Mouse (Mus musculus) lung, postnatal 14 days (tissue): ENCODE measurements at regions not wholly inside any gene's neighbourhood (a gene's known extent, or its start where the extent isn't known, plus 50 kb on each side); places are given as distances from the start of the nearest gene placed in this dataset.

Experiments used
- DNase-seq: peaks from one replicate; pipeline ENCODE4 v3.0.0; 2021

GRCm38 (mm10) chr9:47280146-47280545, 249.8 kb upstream of the Cadm1 start:
- peak; percentile 17 for DNase-seq

- no peak for DNase-seq
These were observed 249.4 kb upstream of the Cadm1 start for GRCm38 (mm10) chr9:47280598-47280997.

GRCm38 (mm10) chr9:47283746-47284455, 246.1 kb upstream of the Cadm1 start:
- peak; percentile 20 for DNase-seq

GRCm38 (mm10) chr9:47286930-47287722, 242.8 kb upstream of the Cadm1 start:
- no peak for DNase-seq

- no peak for DNase-seq
These were observed 241.3 kb upstream of the Cadm1 start for GRCm38 (mm10) chr9:47288587-47289199.

- DNase-seq = no peak
These were observed 229.3 kb upstream of the Cadm1 start for GRCm38 (mm10) chr9:47300633-47301032.

- DNase-seq = no peak
These were observed 222.7 kb upstream of the Cadm1 start for GRCm38 (mm10) chr9:47307125-47307751.

- peak; percentile 43 for DNase-seq
These were observed 222.0 kb upstream of the Cadm1 start for GRCm38 (mm10) chr9:47307752-47308500.

GRCm38 (mm10) chr9:47313433-47313832, 216.5 kb upstream of the Cadm1 start:
- peak; percentile 52 for DNase-seq

- DNase-seq = no peak
These were observed 215.7 kb upstream of the Cadm1 start for GRCm38 (mm10) chr9:47314236-47314635.

GRCm38 (mm10) chr9:47320345-47320744, 209.6 kb upstream of the Cadm1 start:
- no peak for DNase-seq

- DNase-seq = no peak
These were observed 208.7 kb upstream of the Cadm1 start for GRCm38 (mm10) chr9:47321106-47321789.

- DNase-seq = peak; percentile 6
These were observed 207.7 kb upstream of the Cadm1 start for GRCm38 (mm10) chr9:47322293-47322692.

GRCm38 (mm10) chr9:47323051-47323450, 206.9 kb upstream of the Cadm1 start:
- no peak for DNase-seq

GRCm38 (mm10) chr9:47327575-47327974, 202.4 kb upstream of the Cadm1 start:
- DNase-seq = no peak

GRCm38 (mm10) chr9:47332929-47333328, 197.0 kb upstream of the Cadm1 start:
- peak; percentile 32 for DNase-seq

- DNase-seq = peak; percentile 43
These were observed 191.8 kb upstream of the Cadm1 start for GRCm38 (mm10) chr9:47338221-47338620.

- DNase-seq = no peak
These were observed 183.4 kb upstream of the Cadm1 start for GRCm38 (mm10) chr9:47346527-47347111.

- DNase-seq = no peak
These were observed 179.7 kb upstream of the Cadm1 start for GRCm38 (mm10) chr9:47350301-47350700.

GRCm38 (mm10) chr9:47351036-47351435, 178.9 kb upstream of the Cadm1 start:
- no peak for DNase-seq

- no peak for DNase-seq
These were observed 177.0 kb upstream of the Cadm1 start for GRCm38 (mm10) chr9:47353017-47353416.

GRCm38 (mm10) chr9:47353972-47354371, 176.0 kb upstream of the Cadm1 start:
- DNase-seq = no peak
